Mouse (Mus musculus): ENCODE results near the gene Sertad1. TPM values are rescaled to one million over a fixed set of nuclear protein-coding genes. Genes with fewer than 3 reads are reported as not detected.
"Not testable (repeated sequence)": the region's sequence is repeated elsewhere in the genome, so short reads cannot be mapped to it uniquely, and the experiment has no call there.

Gene Sertad1
- polyA plus RNA-seq, 1 experiment, result 23.0 TPM

DNA sequence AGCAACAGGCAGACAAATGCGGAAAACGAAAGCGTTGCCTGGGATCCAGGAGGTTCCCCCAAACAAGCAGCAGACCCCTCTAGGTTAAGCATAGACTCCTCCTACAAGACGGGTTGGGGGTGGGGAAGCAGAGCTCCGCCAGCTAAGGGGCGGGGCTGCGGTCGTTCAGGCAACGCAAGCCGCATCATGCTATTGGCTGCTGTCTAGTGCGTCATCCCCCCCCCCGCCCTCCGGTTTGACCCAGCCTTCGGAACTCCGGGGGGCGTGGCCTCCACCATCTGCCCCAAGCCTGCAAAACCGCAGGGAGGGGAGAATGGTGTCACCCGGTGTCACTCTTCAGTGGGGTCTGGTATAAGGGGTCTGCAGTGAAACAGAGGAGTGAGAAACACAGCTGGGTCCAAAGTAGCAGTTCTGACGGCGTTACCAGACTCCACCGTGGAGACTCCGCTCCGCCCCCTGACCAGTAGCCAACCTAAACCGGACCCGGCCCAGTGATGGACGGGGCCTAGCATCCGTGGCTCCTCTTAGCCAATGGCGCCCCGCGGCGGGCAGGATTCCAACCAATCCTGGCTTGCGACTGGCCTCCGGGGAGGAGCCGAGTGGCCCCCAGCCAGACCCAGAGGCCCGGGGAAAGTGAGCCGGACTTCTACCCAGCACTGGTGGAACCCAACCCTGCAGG, 13.4 kb upstream of the Sertad1 start, which contains the start of gene Sertad3:
Gene Sertad3, plus strand, starts transcription at position 613 of the 679 bp plus-strand sequence.
- DNase-seq (ENCODE audit: low read depth), result no peak

DNA sequence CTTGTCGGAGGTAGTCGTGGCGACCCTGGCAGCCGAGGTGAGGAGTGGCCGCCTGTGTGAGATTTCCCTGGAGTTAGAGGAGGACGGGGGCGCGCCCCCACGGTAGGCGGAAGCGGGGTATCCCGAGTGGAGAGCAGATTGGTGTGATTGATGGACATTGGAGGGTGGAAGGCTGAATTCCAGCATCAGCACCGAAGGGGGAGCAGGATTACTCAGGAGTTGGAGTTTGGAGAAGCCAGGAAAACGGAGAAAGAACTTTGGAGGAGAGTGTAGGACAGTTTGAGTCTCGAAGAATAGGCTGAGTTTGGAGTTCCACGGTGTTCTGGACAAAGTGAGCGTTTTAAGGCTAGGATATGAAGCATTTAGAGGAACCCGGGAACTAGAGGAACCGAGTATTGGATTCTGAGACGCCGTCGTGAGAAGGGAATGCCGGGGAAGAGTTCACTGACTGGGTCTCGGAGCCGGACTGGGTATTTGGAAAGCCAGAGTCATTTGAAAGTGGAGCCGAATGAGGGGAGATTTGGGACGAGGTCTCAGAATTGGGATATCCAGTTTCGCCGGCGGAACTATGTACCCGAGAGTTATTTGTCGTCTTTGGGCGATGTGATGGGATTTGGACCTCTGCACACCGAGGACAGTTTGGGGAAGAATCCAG, 12.7 kb upstream of the Sertad1 start:
- DNase-seq (ENCODE audit: low read depth), result no peak

DNA sequence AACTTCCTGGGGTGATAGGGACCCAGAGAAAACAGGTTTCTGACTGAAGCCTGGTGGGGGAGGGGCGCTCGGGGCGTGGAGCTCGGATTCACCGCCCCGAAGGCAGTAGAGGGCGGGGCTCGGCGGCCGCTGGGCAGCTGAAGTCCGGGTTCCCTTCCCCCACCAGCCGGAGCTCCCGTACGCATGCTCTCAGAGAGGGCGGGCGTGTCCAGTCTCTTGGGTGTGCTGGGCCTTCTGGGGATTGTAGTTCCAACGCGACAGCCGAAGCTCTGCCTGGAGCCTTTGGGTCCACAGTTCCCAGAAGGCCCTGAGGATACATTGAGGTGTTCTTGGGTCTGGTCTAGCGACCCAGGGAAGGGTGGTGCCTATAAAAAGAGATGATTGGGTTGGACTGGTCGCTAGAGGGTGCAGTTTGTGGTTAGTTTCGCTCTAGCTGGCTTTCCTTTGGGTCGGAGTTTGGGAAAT, 12.2 kb upstream of the Sertad1 start:
- DNase-seq (ENCODE audit: low read depth), result no peak

DNA sequence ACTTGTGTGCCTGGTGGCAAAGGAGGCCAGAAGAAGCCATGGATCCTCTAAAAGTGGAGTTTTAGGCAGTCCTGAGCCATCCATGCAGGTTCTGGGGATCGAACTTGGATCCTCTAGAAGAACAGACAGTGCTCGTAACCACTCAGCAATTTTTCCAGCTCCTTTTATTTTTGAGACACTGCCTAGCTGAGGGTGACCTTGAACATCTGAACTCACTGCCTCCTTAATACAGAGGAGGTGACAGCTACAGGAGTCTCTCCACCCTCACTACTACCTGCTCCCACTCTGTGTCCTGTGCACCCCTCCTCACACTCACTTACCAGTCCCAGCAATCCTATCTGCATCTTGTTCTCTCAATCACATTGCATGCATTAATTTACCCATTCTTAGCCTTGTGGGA, 11.1 kb upstream of the Sertad1 start:
- DNase-seq (ENCODE audit: low read depth), result no peak

DNA sequence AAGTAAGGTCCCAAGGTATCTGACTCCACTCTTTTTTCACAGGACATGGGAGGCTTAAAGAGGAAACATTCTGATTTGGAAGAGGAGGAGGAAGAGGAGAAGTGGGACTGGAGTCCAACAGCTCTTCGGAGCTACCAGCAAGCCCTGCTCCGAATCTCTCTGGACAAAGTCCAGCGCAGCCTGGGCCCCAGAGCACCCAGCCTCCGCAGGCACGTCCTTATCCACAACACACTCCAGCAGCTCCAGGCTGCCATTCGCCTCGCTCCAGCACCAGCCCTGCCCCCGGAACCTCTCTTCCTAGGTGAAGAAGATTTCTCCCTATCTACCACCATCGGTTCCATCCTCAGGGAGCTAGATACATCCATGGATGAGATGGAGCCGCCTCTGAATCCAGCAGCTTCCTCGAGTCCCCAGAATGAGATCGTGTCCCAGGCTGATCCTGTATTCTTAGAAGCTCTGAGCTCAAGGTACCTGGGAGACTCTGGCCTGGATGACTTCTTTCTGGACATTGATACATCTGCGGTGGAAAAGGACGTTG, 10.5 kb upstream of the Sertad1 start:
- DNase-seq (ENCODE audit: low read depth), result no peak

DNA sequence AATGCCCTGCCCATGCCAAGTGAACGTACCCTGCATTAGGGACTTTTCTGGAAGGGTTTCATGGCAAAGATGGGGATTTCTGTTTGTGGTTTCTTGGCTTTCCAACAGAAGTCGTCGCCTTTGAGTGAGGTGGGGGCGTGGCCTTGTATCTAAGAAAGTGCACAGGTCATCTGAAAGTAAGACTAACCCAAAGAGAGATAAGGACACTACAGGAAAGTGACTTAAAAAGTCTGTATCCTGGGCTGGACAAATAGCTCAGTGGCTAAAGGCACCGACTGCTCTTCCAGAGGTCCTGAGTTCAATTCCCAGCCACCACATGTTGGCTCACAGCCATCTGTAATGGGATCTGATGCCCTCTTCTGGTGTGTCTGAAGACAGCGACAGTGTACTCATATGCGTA, 8.1 kb upstream of the Sertad1 start:
- no peak for DNase-seq (ENCODE audit: low read depth)

DNA sequence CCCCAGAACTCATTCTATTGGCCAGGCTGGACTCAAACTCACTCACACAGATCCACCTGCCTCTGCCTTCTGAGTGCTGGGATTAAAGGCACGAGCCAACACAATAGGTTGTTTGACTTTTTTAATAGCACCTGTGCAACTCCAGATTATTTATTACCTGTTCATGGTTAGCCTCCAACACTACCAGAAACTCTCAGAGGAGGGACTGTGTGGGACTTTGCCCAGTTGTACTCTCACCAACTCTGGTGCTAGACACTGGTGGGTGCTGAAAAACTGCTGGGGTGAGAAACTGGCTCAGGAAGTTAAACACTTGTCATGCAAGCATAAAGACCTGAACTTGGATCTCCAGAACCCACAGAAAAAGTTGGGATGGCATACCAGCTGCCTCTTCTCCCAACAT, 7.0 kb upstream of the Sertad1 start:
- DNase-seq (ENCODE audit: low read depth), result no peak

DNA sequence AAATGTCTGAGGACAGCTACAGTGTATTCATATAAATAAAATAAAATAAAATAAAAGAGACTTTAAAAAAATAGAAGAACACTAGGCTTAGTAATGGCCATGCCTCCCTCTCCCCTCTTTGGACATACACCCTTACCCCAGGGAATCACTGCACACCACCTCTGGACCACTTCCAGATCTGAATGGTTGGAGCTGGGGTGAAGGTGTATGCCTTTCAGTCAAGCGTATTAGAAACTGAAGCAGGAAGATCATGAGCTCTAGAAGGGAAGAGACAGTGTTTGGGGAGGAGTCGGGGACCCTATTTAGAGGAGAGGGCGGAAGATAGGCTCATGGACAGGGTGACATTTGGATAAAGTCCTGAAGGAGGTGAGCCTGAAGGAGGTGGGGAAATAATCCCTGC, 6.2 kb upstream of the Sertad1 start:
- DNase-seq (ENCODE audit: low read depth), result no peak

DNA sequence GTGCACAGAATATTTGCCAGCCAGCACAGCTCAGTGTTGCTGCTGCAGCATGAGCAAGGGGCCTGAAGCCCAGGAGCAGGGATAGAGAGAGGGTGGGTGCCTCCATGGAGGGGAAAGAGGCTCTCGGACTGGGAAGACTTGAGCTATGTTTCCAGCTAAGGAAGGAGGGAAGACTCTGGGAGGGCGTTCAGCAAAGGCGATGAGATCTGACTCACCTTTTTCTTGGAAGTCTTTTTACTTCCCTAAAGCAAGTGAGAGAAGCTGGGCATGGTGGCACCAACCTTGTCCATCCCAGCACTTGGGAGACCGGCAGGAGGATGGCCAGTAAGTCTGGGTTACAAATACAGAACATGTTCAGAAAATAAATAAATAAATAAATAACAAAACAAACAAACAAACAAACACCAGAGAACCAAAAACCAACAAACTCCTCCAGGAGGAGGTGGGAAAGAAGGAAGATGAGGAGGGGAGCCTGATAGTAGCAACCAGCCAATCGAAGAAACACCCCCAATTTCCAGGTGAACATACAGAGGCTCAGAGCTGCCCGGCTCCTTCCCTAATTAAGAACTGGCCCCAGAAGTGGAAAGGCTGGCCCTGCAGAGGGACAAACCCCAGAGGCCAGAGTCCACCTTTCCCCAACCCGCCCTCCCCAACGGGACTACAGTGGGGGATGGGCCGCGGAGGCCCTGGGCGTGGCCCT, 5.6 kb upstream of the Sertad1 start:
- no peak for DNase-seq (ENCODE audit: low read depth)

DNA sequence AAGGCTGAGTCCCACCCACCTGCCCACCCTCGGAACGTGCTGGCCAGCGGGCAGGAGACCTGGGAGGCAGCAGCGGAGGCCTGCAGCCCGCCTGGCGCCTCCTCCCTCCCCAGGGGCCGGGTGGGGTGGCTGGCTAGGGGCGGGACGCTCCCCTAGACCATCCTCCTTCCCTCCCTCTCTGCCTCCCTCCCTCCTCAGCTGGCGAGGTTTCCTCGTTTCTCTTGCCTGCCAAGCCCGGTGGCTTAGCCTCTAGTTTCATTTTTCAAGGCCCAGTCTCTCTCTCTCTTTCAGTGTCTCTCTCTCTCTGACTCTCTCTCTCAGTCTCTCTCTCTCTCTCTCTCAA, 5.1 kb upstream of the Sertad1 start:
- DNase-seq (ENCODE audit: low read depth), result no peak

DNA sequence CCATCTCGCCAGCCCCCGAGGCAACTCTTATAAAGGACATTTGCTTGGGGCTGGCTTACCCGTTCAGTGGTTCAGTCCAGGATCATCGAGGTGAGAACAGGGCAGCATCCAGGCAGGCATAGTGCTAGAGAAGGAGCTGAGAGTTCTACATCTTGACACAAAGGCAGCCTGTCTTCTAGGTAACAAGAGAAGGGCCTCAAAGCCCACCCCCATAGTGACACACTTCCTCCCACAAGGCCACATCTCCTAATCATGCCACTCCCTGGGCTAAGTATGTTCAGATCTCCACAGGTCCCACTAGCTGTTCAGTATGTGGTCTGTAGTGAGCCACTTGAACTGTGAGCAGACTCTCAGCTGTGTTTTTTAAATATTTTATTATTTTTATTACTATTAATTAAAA, 2.9 kb upstream of the Sertad1 start:
- DNase-seq (ENCODE audit: low read depth), result no peak

DNA sequence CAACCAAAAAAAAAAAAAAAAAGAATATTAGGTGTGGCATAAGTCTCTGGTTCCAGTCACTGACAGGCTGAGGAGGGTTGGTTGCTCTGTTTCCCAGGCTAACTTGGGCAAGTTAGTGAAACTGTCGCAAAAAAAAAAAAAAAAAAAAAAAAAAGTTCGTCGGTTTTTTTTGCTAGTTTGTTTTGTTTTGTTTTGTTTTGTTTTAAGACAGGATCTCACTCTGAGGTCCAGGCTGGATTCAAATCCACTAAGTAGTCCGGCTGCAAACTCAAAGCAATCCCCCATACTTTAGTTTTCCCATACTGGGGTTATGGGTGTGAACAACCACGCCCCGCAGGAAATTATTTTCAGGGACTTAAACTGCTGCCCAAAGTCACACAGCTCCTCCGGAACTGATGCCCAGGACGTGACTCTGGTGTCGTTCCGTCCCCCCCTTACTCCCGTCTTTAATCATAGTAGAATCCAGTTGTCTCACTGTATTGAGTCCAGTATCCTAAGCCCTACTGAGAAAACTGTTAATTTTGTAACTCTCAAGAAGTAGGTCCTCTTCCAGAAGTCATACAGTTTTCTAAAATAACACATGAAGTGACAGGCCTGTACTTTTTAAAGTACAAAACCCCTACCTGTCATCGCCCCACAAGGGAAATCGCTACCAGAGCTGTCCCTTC, 474 bp upstream of the Sertad1 start:
- no peak for DNase-seq (ENCODE audit: low read depth)

DNA sequence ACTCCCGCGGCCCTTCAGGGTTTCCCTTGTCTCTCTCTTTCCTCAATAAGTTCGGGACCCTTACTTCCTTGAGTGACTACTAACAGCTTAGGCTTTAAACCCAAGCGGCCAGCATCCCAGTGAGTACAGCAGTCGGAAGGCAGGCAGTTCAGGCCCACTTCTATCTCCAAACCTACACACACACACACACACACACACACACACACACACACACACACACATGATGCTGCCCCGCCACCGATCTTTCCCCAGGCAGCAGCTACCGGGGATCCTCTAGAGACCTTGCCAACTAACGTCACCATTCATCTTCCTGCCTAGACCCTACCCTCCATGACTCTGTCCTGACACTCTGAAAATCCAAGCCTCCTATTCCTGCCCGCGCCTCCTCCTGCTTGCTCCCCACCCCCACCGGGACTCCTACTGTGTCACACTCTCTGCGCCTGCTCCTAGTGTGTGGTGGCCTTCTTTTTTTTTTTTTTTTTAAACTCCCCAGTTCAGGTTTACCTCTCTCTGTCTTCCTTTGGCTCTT, 1.1 kb downstream of the Sertad1 start:
- DNase-seq (ENCODE audit: low read depth), result no peak

DNA sequence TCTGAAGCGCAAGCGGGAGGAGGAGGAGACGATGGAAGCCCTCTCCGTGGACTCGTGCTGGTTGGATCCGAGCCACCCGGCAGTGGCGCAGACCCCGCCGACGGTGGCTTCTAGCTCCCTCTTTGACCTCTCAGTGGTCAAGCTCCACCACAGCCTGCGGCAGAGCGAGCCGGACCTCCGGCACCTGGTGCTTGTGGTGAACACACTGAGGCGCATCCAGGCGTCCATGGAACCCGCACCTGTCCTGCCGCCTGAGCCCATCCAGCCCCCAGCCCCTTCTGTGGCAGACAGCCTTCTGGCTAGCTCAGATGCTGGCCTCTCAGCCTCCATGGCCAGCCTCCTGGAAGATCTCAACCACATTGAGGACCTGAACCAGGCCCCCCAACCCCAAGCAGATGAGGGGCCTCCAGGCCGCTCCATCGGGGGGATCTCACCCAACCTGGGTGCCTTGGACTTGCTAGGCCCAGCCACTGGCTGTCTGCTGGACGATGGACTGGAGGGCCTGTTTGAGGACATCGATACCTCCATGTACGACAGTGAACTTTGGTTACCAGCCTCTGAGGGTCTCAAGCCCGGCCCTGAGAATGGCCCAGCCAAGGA, 2.7 kb downstream of the Sertad1 start:
- no peak for DNase-seq (ENCODE audit: low read depth)

DNA sequence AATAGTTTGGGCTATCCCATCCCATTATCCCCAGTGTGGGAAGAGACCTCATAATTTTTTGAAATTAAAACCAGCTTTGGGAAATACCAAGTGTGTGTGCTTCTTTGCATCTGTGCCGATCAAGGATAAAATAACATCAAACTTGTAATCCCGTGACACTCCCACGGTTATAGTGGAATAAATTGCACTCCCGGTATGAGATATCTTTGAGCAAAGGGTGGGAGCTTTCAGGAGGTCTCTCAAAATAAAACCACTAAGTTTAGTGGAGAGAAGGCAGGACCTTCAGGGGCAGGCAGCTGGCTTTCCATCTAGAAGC, 3.5 kb downstream of the Sertad1 start:
- DNase-seq (ENCODE audit: low read depth), result no peak

DNA sequence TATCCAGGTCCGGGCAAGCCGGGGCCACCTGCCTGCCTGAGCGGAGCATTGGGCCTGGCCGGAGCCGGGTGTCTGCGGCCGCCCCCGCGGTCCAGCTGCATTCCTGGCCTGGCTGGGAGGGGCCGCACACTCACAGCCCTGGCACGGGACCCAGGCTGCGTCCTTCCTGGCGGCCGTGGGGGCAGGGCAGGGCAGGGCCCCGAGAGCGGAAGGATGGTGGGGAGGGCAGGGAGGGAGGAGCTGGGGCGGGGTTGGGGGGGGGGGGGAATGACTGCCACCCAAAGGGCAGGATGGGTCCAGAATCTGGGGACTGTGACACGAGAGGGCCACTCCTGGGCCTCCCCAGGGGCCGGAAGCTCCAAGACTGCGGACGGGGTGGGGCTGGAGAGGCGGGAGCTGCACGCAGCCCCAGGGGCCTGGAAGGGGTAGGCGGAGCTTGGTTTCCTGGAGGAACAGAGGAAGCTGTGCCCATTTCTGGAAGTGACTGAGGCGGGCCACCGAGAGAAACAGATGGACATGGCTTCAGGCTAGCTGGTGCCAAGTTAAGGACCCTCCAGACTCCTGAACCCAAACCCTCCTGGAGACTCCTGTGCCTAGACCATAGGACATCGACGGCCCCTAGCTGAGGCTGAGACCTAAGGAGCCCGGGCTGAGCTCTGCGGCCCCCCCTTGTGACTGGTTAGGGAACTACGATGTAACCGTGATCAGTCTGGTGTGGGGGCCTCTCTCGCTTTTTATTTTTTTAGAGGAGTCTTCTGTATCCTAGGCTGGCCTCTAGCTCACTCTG, 4.0 kb downstream of the Sertad1 start:
- DNase-seq (ENCODE audit: low read depth), result no peak

DNA sequence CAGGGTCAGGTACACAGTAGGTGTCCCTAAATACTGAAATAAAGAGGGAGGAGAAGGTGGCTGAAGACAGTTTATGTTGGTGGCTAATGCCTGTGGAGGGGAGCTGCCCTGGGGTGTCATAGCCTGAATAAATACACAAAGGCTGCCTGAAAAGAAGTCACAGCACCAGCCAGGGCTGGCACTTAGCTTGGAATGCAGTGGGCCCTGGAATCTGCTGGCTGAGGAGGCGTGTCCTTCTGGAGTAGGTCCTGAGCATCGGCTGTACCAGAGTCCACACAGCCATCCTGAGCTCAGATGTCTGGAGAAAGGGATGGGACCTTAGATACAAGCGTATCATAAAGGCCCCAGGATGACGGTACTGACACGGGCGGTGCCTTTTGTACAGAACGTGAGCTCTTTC, 5.1 kb downstream of the Sertad1 start:
- no peak for DNase-seq (ENCODE audit: low read depth)

DNA sequence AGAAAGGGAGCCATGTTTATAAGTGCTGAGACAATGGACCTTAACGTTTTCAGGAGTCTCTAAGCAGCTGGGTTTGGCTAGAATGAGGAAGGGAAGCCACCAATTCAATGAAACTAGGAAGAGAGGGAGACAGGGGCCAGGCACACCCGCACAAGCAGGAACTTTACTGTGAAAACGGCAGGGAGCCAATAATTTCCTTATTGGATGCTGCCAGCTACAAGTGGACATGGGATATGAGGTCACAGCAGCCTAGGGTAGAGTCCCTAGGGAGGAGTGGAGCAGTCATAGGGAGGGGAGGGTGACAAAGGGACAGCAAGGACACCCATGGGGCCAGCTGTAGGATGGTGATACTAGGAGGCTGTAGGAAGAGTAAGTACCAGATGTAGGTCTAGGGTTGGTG, 6.3 kb downstream of the Sertad1 start:
- DNase-seq (ENCODE audit: low read depth), result no peak

DNA sequence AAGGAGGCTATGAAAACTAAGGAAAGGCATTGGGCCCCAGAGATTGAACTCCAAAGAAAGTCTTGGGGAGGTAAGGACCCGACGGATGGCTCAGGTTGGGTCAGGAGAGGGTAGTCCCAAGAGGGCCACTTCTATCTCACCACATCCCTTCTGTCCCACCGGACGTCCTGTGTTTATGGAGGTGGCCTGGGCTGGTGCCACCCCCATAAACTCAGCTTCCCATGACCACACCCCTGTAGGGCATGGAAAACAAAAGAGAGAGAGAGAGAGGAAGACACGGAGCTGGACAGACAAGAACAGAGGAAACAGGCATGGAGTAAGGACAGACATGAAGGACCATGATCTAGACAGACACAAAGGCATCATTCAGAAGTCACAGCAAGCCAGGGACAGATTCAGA, 6.7 kb downstream of the Sertad1 start:
- DNase-seq (ENCODE audit: low read depth), result no peak

DNA sequence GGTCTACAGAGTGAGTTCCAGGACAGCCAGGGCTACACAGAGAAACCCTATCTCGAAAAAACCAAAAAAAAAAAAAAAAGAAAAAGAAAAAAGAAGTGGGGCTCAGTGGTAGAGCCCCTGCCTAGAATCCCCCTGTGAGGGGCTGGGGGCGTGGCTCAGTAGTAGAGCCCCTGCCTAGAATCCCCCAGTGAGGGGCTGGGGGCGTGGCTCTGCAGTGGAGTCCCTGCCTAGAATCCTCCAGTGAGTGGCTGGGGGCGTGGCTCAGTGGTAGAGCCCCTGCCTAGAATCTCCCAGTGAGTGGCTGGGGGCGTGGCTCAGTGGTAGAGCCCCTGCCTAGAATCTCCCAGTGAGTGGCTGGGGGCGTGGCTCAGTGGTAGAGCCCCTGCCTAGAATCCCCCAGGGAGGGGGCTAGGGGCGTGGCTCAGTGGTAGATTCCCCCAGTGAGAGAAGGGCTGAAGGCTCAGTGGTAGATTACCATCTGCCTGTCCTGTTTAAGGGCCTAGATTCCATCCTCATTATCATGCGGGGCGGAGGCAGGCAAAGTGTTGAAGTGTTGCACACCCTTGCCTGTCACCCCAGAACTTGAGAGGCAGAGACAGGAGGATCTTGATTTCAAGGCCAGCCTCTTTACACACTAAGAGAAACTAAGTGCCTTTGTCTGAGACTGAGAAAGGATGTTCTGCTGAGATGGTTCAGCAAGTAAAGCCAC, 8.1 kb downstream of the Sertad1 start:
- not testable (repeated sequence) for DNase-seq (ENCODE audit: low read depth)
